Mouse (Mus musculus) kidney, adult 2 months (tissue): ENCODE data around the gene Arfrp1.

Experiments
- CTCF ChIP-seq: fragments of 200-500 bp; conservative IDR thresholded peaks from 2 replicates; pipeline ENCODE4 v1.5.1; 2011; ENCODE audit warnings: low read depth, mild to moderate bottlenecking, control low read depth, low read length, moderate library complexity, mixed read lengths; ENCODE audit not compliant: insufficient read depth, insufficient read length
- POLR2A ChIP-seq: fragments of 200-500 bp; IDR thresholded peaks from one replicate; pipeline ENCODE4 v1.6.1; 2011; ENCODE audit warnings: low read depth, low read length, control low read depth

DNA sequence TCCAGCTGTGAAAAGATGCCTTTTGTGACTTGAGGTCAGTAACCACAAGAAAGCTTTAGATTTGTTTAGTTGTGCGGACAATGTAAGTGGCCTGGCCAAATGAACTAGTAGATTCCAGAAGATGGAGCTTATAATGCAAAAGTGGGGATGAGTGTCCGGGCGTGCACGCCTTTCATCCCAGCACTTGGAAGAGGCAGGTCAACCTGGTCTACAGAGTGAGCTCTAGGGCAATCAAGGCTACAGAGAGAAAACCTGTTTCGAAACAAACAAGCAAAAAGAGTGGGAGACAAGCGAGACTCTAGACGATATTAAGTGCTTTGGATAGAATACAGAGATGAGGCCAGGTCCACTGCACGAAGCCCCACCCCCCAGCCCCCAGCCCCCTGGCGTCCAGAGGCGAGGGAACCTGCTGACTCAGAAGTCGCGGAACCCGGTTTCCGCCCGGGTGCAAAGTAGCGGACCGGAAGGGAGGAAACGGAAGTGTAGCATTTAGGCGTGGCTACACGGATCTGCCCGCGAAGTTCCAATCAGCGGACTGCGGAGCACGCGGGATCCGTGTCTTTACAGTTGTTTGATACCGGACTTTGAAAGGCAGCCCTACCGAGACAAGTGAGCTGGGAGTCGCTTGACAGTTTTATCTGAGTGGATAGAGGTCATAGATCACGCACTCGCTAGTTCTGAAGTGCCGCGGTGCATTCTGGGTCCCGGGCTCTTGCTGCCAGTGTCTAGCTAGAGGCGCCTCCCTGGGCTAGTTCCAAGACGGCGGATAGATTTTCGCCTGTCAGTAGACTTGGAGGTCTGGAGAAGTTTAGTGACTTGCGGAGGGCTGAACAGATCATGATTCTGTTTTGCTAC, 45.7 kb downstream of the Arfrp1 start, which contains the start of gene Rtel1:
- no peak for TF ChIP-seq CTCF
- TF ChIP-seq POLR2A: peak; percentile 21
